In genomic region chr3:22115221-22115620, GRCm38 (mm10) we compare ENCODE assay signal across 9 mouse cellular contexts. TPM values are rescaled to one million over a fixed set of nuclear protein-coding genes. Genes with fewer than 3 reads are reported as not detected.
DNase-seq lines count a peak whose midpoint lies in the region; ATAC-seq and TF ChIP-seq lines count a peak whose summit lies in the region.
"Had no signal": no experiment of that assay in that cellular context is flagged by ENCODE, and none has a peak within 500 bp of the region (broad histone marks: within the 10 kb centered on the region; RNA-seq: fewer than 3 reads in every experiment).

No protein-coding gene starts in this region.

- peak; percentile 46 to 60; a peak in 3 of 4 replicates for ATAC-seq in hematopoietic stem cell, adult 5-6 weeks (replicated peaks in 1 of 2; ENCODE audit: insufficient read depth in 1 of 2, low FRiP score in 2 of 2, low TSS enrichment in 1 of 2, low read depth in 1 of 2, poor library complexity in 2 of 2, severe bottlenecking in 2 of 2)
- ATAC-seq in megakaryocyte progenitor cell, adult 5-6 weeks (replicated peaks; ENCODE audit: poor library complexity), result peak; percentile 45
- no peak for ATAC-seq in cerebellum, adult (ENCODE audit: insufficient number of reproducible peaks, low FRiP score, low TSS enrichment)

- DNase-seq in gastrocnemius, adult 2 months, result peak; percentile 73
- no peak for DNase-seq in gastrocnemius, postnatal 10 days
- peak; percentile 24 for DNase-seq in 416B (ENCODE audit: low read depth)
- DNase-seq in urinary bladder, postnatal 25 days (ENCODE audit: low spot score), result no peak
- no peak for DNase-seq in ovary, postnatal 36 days (ENCODE audit: low spot score)
- DNase-seq: cerebellum, adult 9-11 months had no signal

- no peak for TF ChIP-seq CTCF in gastrocnemius, adult 2 months (IDR thresholded peaks at IDR 0.05)

- H3K4me3 ChIP-seq in gastrocnemius, adult 2 months, result peak overlapping the region; percentile 15; the same call in 1 of the 2 replicates

- H3K27ac ChIP-seq in gastrocnemius, adult 2 months, result peak overlapping the region; percentile 85

- intact Hi-C loops in gastrocnemius, adult 2 months (cut with DNase I), result loop anchor here (5.0 kb wide), 1 partner anchor 33 kb away; no protein-coding TSS in a partner anchor

RNA-seq across cellular contexts. Expression of gene Tbl1xr1, which starts 38.8 kb away (rescaled TPM):
- 10 to 100 TPM; 53.6 to 66.5 TPM for total RNA-seq in gastrocnemius, adult 2 months (2021)
- total RNA-seq in gastrocnemius, postnatal 10 days (2021), result 10 to 100 TPM; 59.3 to 66.0 TPM
- total RNA-seq in hematopoietic stem cell, adult 5-6 weeks (2017), result 76.1 and 86.5 TPM in 2 replicates
- total RNA-seq in megakaryocyte progenitor cell, adult 5-6 weeks (2015), result 84.0 and 107 TPM in 2 replicates
- total RNA-seq in megakaryocyte progenitor cell, adult 5-6 weeks (2017), result 73.8 and 96.3 TPM in 2 replicates

Comparison
In these comparisons a context has a peak if more than half of its experiments do, and no peak if none do; other contexts are left out.
1. DNase-seq: peak in gastrocnemius, adult 2 months (single experiment) and 416B (single experiment); none in gastrocnemius, postnatal 10 days (single experiment), urinary bladder, postnatal 25 days (single experiment) and ovary, postnatal 36 days (single experiment).